Mouse (Mus musculus) ES-E14 (cell line): ENCODE data around the gene Gm28047.

Source experiments
- CHD2 ChIP-seq: IDR thresholded peaks from 2 replicates; pipeline ENCODE4 v1.6.1; 2014; ENCODE audit warnings: mild to moderate bottlenecking, low read depth, low read length, inconsistent platforms
- HCFC1 ChIP-seq: IDR thresholded peaks from 2 replicates; pipeline ENCODE4 v1.6.1; 2012; ENCODE audit warnings: low read length, inconsistent platforms, borderline replicate concordance; ENCODE audit not compliant: insufficient read depth
- MAFK ChIP-seq: IDR thresholded peaks from 2 replicates; pipeline ENCODE4 v1.6.1; 2014; ENCODE audit warnings: mild to moderate bottlenecking, low read depth, low read length, inconsistent platforms; ENCODE audit not compliant: insufficient read depth
- ZNF384 ChIP-seq: IDR thresholded peaks from 2 replicates; pipeline ENCODE4 v1.6.1; 2012; ENCODE audit warnings: low read depth, low read length, inconsistent platforms

GRCm38 (mm10) chr15:102510590-102511284 is 114.1 kb downstream of the Gm28047 start:
- no peak for TF ChIP-seq MAFK
- no peak; the same call in 1 of the 2 replicates for TF ChIP-seq HCFC1
- TF ChIP-seq ZNF384 = no peak
- 0 out of 2 replicates have a peak, but pooled peaks have one; percentile 42 for TF ChIP-seq CHD2
